Mouse (Mus musculus): ENCODE data around the gene Nhs.

DNA sequence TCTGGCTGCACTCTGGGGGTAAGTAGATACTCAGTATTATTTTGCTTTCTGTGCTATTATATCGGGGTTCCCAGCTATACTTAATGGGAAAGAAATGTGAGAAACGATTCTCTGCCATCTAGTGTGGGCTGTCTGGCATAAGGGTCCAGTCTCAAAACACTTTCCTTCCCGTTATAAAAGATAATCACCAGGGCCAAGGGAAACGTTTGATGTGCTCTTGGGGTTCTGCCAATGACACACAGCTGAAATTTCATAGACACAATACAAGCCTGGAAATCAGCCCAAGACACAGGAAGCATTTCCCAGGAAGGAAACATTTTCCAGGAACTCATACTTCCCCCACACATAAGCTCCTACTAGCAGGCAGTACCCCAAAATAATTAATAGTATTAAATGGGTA lies 61.2 kb downstream of the Nhs start:
- TF ChIP-seq CTCF (IDR thresholded peaks at IDR 0.05; ENCODE audit: low read depth) = no peak
- no peak for TF ChIP-seq EP300 (IDR thresholded peaks at IDR 0.05; ENCODE audit: low read depth)
